Mouse (Mus musculus): Measurements from ENCODE around the gene Runx2. TPM values are rescaled to one million over a fixed set of nuclear protein-coding genes. Genes with fewer than 3 reads are reported as not detected.

The Runx2 gene
- polyA plus RNA-seq, 1 experiment from 2014 or later: 3.0 TPM

- H3K27ac ChIP-seq (ENCODE audit: low read depth, low read length): no peak overlapping the region
- no peaks in the 10 kb centered on the region for H3K36me3 ChIP-seq (ENCODE audit: control insufficient read depth, insufficient read depth, low read length)
- WGBS: 51% methylated on average over 3 of the region's 3 CpGs
- H3K4me3 ChIP-seq (ENCODE audit: low read depth, low read length): no peak overlapping the region
- no peak overlapping the region for H3K9ac ChIP-seq (ENCODE audit: low read depth, low read length)
- peaks cover 12% of the 10 kb centered on the region for H3K27me3 ChIP-seq (ENCODE audit: control insufficient read depth, insufficient read depth, low read length)
- ATAC-seq (ENCODE audit: low FRiP score) (no peak), DNase-seq (ENCODE audit: low spot score) (no peak)
- H3K4me2 ChIP-seq (replicated peaks; ENCODE audit: low read depth, low read length): no peak overlapping the region
- no peaks in the 10 kb centered on the region for H3K4me1 ChIP-seq (replicated peaks; ENCODE audit: control insufficient read depth, insufficient read depth, low read length)
- H3K9me3 ChIP-seq (ENCODE audit: control insufficient read depth, low read length): no peaks in the 10 kb centered on the region
These were observed 70.8 kb downstream of the Runx2 start for GRCm38 (mm10) chr17:44743780-44744179.

GRCm38 (mm10) chr17:44742246-44742645, 72.4 kb downstream of the Runx2 start:
- no peak overlapping the region for H3K27ac ChIP-seq (ENCODE audit: low read depth, low read length)
- H3K27me3 ChIP-seq (ENCODE audit: control insufficient read depth, insufficient read depth, low read length): peaks cover 24% of the 10 kb centered on the region
- DNase-seq (ENCODE audit: low spot score): no peak
- WGBS: 86% methylated on average over 9 of the region's 9 CpGs
- no peaks in the 10 kb centered on the region for H3K9me3 ChIP-seq (ENCODE audit: control insufficient read depth, low read length)
- H3K4me1 ChIP-seq (replicated peaks; ENCODE audit: control insufficient read depth, insufficient read depth, low read length): no peaks in the 10 kb centered on the region
- no peak overlapping the region for H3K4me2 ChIP-seq (replicated peaks; ENCODE audit: low read depth, low read length)
- H3K9ac ChIP-seq (ENCODE audit: low read depth, low read length): no peak overlapping the region
- H3K36me3 ChIP-seq (ENCODE audit: control insufficient read depth, insufficient read depth, low read length): no peaks in the 10 kb centered on the region
- no peak overlapping the region for H3K4me3 ChIP-seq (ENCODE audit: low read depth, low read length)
- no peak for ATAC-seq (ENCODE audit: low FRiP score)

- H3K4me1 ChIP-seq (replicated peaks; ENCODE audit: control insufficient read depth, insufficient read depth, low read length): 0 out of 2 replicates have a peak, but pooled peaks cover 3% of the 10 kb centered on the region
- peak; percentile 37 for DNase-seq (ENCODE audit: low spot score)
- H3K4me3 ChIP-seq (ENCODE audit: low read depth, low read length): no peak overlapping the region
- no peaks in the 10 kb centered on the region for H3K9me3 ChIP-seq (ENCODE audit: control insufficient read depth, low read length)
- no peak overlapping the region for H3K9ac ChIP-seq (ENCODE audit: low read depth, low read length)
- ATAC-seq (ENCODE audit: low FRiP score): no peak
- 0% methylated on average over 20 of the region's 22 CpGs for WGBS
- peaks cover 57% of the 10 kb centered on the region for H3K27me3 ChIP-seq (ENCODE audit: control insufficient read depth, insufficient read depth, low read length)
- H3K36me3 ChIP-seq (ENCODE audit: control insufficient read depth, insufficient read depth, low read length): no peaks in the 10 kb centered on the region
- H3K4me2 ChIP-seq (replicated peaks; ENCODE audit: low read depth, low read length): peak overlapping the region; percentile 21; the same call in 1 of the 2 replicates
- H3K27ac ChIP-seq (ENCODE audit: low read depth, low read length): no peak overlapping the region
These were observed 76.4 kb downstream of the Runx2 start for GRCm38 (mm10) chr17:44738121-44738637.

GRCm38 (mm10) chr17:44737275-44738120, 77.1 kb downstream of the Runx2 start:
- H3K9ac ChIP-seq (ENCODE audit: low read depth, low read length): no peak overlapping the region
- no peaks in the 10 kb centered on the region for H3K36me3 ChIP-seq (ENCODE audit: control insufficient read depth, insufficient read depth, low read length)
- H3K9me3 ChIP-seq (ENCODE audit: control insufficient read depth, low read length): no peaks in the 10 kb centered on the region
- WGBS: under 1% methylated on average over 33 of the region's 33 CpGs
- ATAC-seq (ENCODE audit: low FRiP score): no peak
- H3K27me3 ChIP-seq (ENCODE audit: control insufficient read depth, insufficient read depth, low read length): peaks cover 57% of the 10 kb centered on the region
- H3K4me3 ChIP-seq (ENCODE audit: low read depth, low read length): no peak overlapping the region
- H3K27ac ChIP-seq (ENCODE audit: low read depth, low read length): no peak overlapping the region
- H3K4me2 ChIP-seq (replicated peaks; ENCODE audit: low read depth, low read length): peak overlapping the region; percentile 3; the same call in 1 of the 2 replicates
- H3K4me1 ChIP-seq (replicated peaks; ENCODE audit: control insufficient read depth, insufficient read depth, low read length): 0 out of 2 replicates have a peak, but pooled peaks cover 3% of the 10 kb centered on the region
- peak; percentile 51 for DNase-seq (ENCODE audit: low spot score)

GRCm38 (mm10) chr17:44735991-44736561, 78.5 kb downstream of the Runx2 start:
- ATAC-seq (ENCODE audit: low FRiP score) (peak; percentile 82), DNase-seq (ENCODE audit: low spot score) (peak; percentile 85)
- under 1% methylated on average over 67 of the region's 73 CpGs for WGBS
- Histone ChIP-seq H3K9me3 (ENCODE audit: control insufficient read depth, low read length) (no peaks in the 10 kb centered on the region), H3K27me3 (ENCODE audit: control insufficient read depth, insufficient read depth, low read length) (peaks cover 63% of the 10 kb centered on the region), H3K9ac (ENCODE audit: low read depth, low read length) (peak overlapping the region; percentile 56), H3K4me1 (replicated peaks; ENCODE audit: control insufficient read depth, insufficient read depth, low read length) (0 out of 2 replicates have a peak, but pooled peaks cover 3% of the 10 kb centered on the region), H3K4me3 (ENCODE audit: low read depth, low read length) (peak overlapping the region; percentile 59), H3K27ac (ENCODE audit: low read depth, low read length) (no peak overlapping the region), H3K4me2 (replicated peaks; ENCODE audit: low read depth, low read length) (peak overlapping the region; percentile 91), H3K36me3 (ENCODE audit: control insufficient read depth, insufficient read depth, low read length) (no peaks in the 10 kb centered on the region)

- DNase-seq (ENCODE audit: low spot score) (no peak), ATAC-seq (ENCODE audit: low FRiP score) (peak; percentile 16; the same call in 1 of the 2 replicates)
- Histone ChIP-seq H3K27ac (ENCODE audit: low read depth, low read length) (no peak overlapping the region), H3K9me3 (ENCODE audit: control insufficient read depth, low read length) (no peaks in the 10 kb centered on the region), H3K36me3 (ENCODE audit: control insufficient read depth, insufficient read depth, low read length) (no peaks in the 10 kb centered on the region), H3K4me3 (ENCODE audit: low read depth, low read length) (peak overlapping the region; percentile 59), H3K27me3 (ENCODE audit: control insufficient read depth, insufficient read depth, low read length) (peaks cover 61% of the 10 kb centered on the region), H3K4me1 (replicated peaks; ENCODE audit: control insufficient read depth, insufficient read depth, low read length) (0 out of 2 replicates have a peak, but pooled peaks cover 3% of the 10 kb centered on the region), H3K9ac (ENCODE audit: low read depth, low read length) (peak overlapping the region; percentile 56; the same call in 1 of the 2 replicates), H3K4me2 (replicated peaks; ENCODE audit: low read depth, low read length) (peak overlapping the region; percentile 91)
- under 1% methylated on average over 64 of the region's 64 CpGs for WGBS
These were observed 79.2 kb downstream of the Runx2 start for GRCm38 (mm10) chr17:44735223-44735990.

- Histone ChIP-seq H3K4me3 (ENCODE audit: low read depth, low read length) (peak overlapping the region; percentile 59), H3K36me3 (ENCODE audit: control insufficient read depth, insufficient read depth, low read length) (no peaks in the 10 kb centered on the region), H3K9me3 (ENCODE audit: control insufficient read depth, low read length) (no peaks in the 10 kb centered on the region), H3K4me1 (replicated peaks; ENCODE audit: control insufficient read depth, insufficient read depth, low read length) (0 out of 2 replicates have a peak, but pooled peaks cover 3% of the 10 kb centered on the region), H3K27ac (ENCODE audit: low read depth, low read length) (no peak overlapping the region), H3K9ac (ENCODE audit: low read depth, low read length) (peak overlapping the region; percentile 38; the same call in 1 of the 2 replicates), H3K27me3 (ENCODE audit: control insufficient read depth, insufficient read depth, low read length) (peaks cover 59% of the 10 kb centered on the region), H3K4me2 (replicated peaks; ENCODE audit: low read depth, low read length) (peak overlapping the region; percentile 91)
- peak; percentile 73 for DNase-seq (ENCODE audit: low spot score)
- WGBS: 1% methylated on average over 48 of the region's 48 CpGs
- ATAC-seq (ENCODE audit: low FRiP score): peak; percentile 42; the same call in 1 of the 2 replicates
These were observed 79.9 kb downstream of the Runx2 start for GRCm38 (mm10) chr17:44734501-44735222.
